Mouse (Mus musculus) C3H10T1/2 (cell line): ENCODE measurements around the gene Gm5244. TPM values are rescaled to one million over a fixed set of nuclear protein-coding genes. Genes with fewer than 3 reads are reported as not detected.

Experiments
- polyA plus RNA-seq, 2 experiments: library from polyadenylated mRNA; unstranded; fragments of >200 nt; fragmentation: generic; extraction: Trizol; gene quantifications; one replicate each; pipeline ENCODE4 v1.2.1; 2012; ENCODE audit warnings: missing spikeins in 2 of 2

The Gm5244 gene
- polyA plus RNA-seq, result not detected

DNA sequence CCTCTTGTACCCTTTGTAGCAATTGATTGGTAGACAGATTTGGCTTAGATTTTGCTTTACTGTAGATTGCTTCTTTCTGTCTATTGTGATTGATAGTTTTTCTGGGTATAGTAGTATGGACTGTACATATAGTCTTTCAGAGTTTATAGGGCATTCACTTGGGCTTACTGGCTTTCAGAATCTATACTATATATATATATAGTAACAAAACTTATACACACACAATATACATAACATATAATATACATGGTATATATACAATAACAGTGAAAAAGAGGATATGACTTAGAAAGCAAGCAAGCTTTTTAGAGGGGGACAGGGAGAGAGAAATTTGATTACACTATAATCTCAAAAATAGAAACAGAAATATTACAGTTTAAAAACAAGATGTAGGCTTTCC lies at the start of gene Gm5244:
Gene Gm5244, plus strand, starts transcription at position 301 of the 400 bp plus-strand sequence.

GRCm38 (mm10) chr19:12856983-12857382 lies 10.5 kb downstream of the Gm5244 start, which contains the start of gene Olfr1444:
Olfr1444 (plus strand) TSS chr19:12857283.

GRCm38 (mm10) chr19:12883555-12883954 lies 37.1 kb downstream of the Gm5244 start, which contains the start of gene Olfr1445:
Olfr1445 (plus strand) TSS chr19:12883855.

DNA sequence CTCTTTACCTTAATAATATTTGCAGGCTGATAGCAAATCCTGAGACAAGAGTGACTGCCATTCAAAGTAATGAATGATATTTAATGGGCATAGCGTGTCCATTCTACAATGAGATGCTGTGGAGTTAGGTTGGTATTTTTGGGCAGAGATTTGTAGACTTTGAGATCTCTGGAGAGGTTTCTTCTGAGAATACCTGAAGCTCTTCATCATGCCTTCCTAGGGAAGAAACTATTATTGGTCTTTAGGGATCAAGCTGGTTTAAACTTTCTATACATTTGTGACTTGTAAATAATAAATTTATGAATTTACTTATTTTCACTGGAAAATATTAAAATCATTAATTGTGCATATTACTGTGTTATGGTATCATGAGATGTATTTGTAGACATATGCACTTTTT lies 46.9 kb downstream of the Gm5244 start, which contains the start of gene Olfr1446:
Gene Olfr1446, minus strand, starts transcription at position 101 of the 400 bp plus-strand sequence.

Other genes with a start within 250 kb of the Gm5244 start
- gene Gm4952, start 246.7 kb upstream of the Gm5244 start, polyA plus RNA-seq, result under 1 TPM; 0.04 to 0.05 TPM
- under 1 TPM; 0.02 TPM for gene Glyat, start 213.4 kb upstream of the Gm5244 start, polyA plus RNA-seq
- gene Olfr1442, start 176.2 kb upstream of the Gm5244 start, polyA plus RNA-seq, result not detected
- gene Olfr1443, start 168.6 kb upstream of the Gm5244 start, polyA plus RNA-seq, result not detected
- gene Keg1, start 150.9 kb upstream of the Gm5244 start, polyA plus RNA-seq, result not detected
- 1 to 10 TPM in 1 of 2 experiments, under 1 TPM in 1; 0.04 to 1.7 TPM for gene Cntf, start 81.0 kb upstream of the Gm5244 start, polyA plus RNA-seq
- 10 to 100 TPM in 1 of 2 experiments, 1 to 10 TPM in 1; 6.0 to 19.4 TPM for gene Zfp91, start 50.6 kb upstream of the Gm5244 start, polyA plus RNA-seq
- under 1 TPM; 0.23 to 0.51 TPM for gene Lpxn, start 50.5 kb upstream of the Gm5244 start, polyA plus RNA-seq
- not detected for gene Olfr1444, start 10.6 kb downstream of the Gm5244 start, polyA plus RNA-seq
- gene Olfr1445, start 37.2 kb downstream of the Gm5244 start, polyA plus RNA-seq, result not detected
- gene Olfr1446, start 46.8 kb downstream of the Gm5244 start, polyA plus RNA-seq, result not detected
- not detected for gene Olfr1447, start 57.1 kb downstream of the Gm5244 start, polyA plus RNA-seq
- not detected for gene Olfr1448, start 77.7 kb downstream of the Gm5244 start, polyA plus RNA-seq
- gene Olfr1449, start 84.2 kb downstream of the Gm5244 start, polyA plus RNA-seq, result not detected
- not detected for gene Olfr1450, start 103.6 kb downstream of the Gm5244 start, polyA plus RNA-seq
- gene Olfr1451, start 148.3 kb downstream of the Gm5244 start, polyA plus RNA-seq, result not detected
- gene Olfr1453, start 181.6 kb downstream of the Gm5244 start, polyA plus RNA-seq, result not detected
- not detected for gene Olfr1454, start 213.9 kb downstream of the Gm5244 start, polyA plus RNA-seq